8 mouse cellular contexts compared by ENCODE assay signal in genomic region chr7:89980485-89981422, GRCm38 (mm10). TPM values are rescaled to one million over a fixed set of nuclear protein-coding genes. Genes with fewer than 3 reads are reported as not detected.
A peak's percentile ranks its signal among the peaks of the same experiment; 100 is the strongest.
DNase-seq lines count a peak whose midpoint lies in the region; ATAC-seq and TF ChIP-seq lines count a peak whose summit lies in the region.

Gene Eed (minus strand): TSS chr7:89980983.

- peak within 1 kb of the TSS; percentile 95 for H3K9ac ChIP-seq in ES-Bruce4 (ENCODE audit: low read depth, poor library complexity, severe bottlenecking)
- peak within 1 kb of the TSS; percentile 87 for H3K9ac ChIP-seq in forebrain, embryonic 14.5 days (ENCODE audit: low read length)
- H3K9ac ChIP-seq in neural tube, embryonic 15.5 days (replicated peaks): peak within 1 kb of the TSS; percentile 87

- peak within 1 kb of the TSS; percentile 86 for H3K4me3 ChIP-seq in ES-Bruce4 (ENCODE audit: low read depth, low read length)
- peak within 1 kb of the TSS; percentile 70 for H3K4me3 ChIP-seq in forebrain, embryonic 14.5 days (ENCODE audit: low read depth, low read length)
- H3K4me3 ChIP-seq in neural tube, embryonic 15.5 days (replicated peaks): peak within 1 kb of the TSS; percentile 67

- peak; percentile 63 for TF ChIP-seq POLR2A in ES-Bruce4 (IDR thresholded peaks at IDR 0.05; ENCODE audit: insufficient read depth, low read length)

- peak; percentile 85 for ATAC-seq in cerebellum, adult (ENCODE audit: insufficient number of reproducible peaks, low FRiP score, low TSS enrichment)
- peak; percentile 91 for ATAC-seq in forebrain, embryonic 14.5 days
- ATAC-seq in neural tube, embryonic 15.5 days (ENCODE audit: low FRiP score): peak; percentile 95

- under 1% methylated on average over 81 of the region's 87 CpGs for WGBS in forebrain, embryonic 14.5 days
- under 1% methylated on average over 80 of the region's 87 CpGs for WGBS in neural tube, embryonic 15.5 days

- peak; percentile 97 for DNase-seq in forebrain, embryonic 14.5 days (ENCODE audit: low spot score)
- peak; percentile 96 for DNase-seq in heart, postnatal 14 days
- peak; percentile 93 for DNase-seq in layer of hippocampus, adult 11-12 months (ENCODE audit: low spot score)
- DNase-seq in lung, adult 18-20 months: peak; percentile 94 to 95
- DNase-seq in testis, postnatal 14 days (ENCODE audit: low spot score): peak; percentile 96

- no peak for TF ChIP-seq CTCF in ES-Bruce4 (IDR thresholded peaks at IDR 0.05; ENCODE audit: low read depth, low read length)

- H3K4me1 ChIP-seq in ES-Bruce4 (ENCODE audit: control insufficient read depth, insufficient read depth, low read length): no peaks in the 10 kb centered on the region
- peaks cover 12% of the 10 kb centered on the region for H3K4me1 ChIP-seq in forebrain, embryonic 14.5 days (ENCODE audit: control insufficient read depth, insufficient read depth, low read length)
- peaks cover 20% of the 10 kb centered on the region for H3K4me1 ChIP-seq in neural tube, embryonic 15.5 days

- TF ChIP-seq EP300 in ES-Bruce4 (IDR thresholded peaks at IDR 0.05; ENCODE audit: insufficient read depth, low read depth, low read length): no peak

- H3K9me3 ChIP-seq in ES-Bruce4 (replicated peaks; ENCODE audit: control insufficient read depth, insufficient read depth, low read length, poor library complexity, severe bottlenecking): no peaks in the 10 kb centered on the region
- no peaks in the 10 kb centered on the region for H3K9me3 ChIP-seq in forebrain, embryonic 14.5 days (replicated peaks; ENCODE audit: control insufficient read depth, low read length)
- no peaks in the 10 kb centered on the region for H3K9me3 ChIP-seq in neural tube, embryonic 15.5 days (replicated peaks)

- H3K4me2 ChIP-seq in forebrain, embryonic 14.5 days (ENCODE audit: low read length): peak within 1 kb of the TSS; percentile 84
- H3K4me2 ChIP-seq in neural tube, embryonic 15.5 days: peak within 1 kb of the TSS; percentile 87

- H3K27ac ChIP-seq in ES-Bruce4 (ENCODE audit: insufficient read depth, low read length): peak within 1 kb of the TSS; percentile 93
- H3K27ac ChIP-seq in forebrain, embryonic 14.5 days (ENCODE audit: low read depth, low read length): peak within 1 kb of the TSS; percentile 99
- H3K27ac ChIP-seq in neural tube, embryonic 15.5 days (replicated peaks): peak within 1 kb of the TSS; percentile 99

- peaks cover 20% of the 10 kb centered on the region for H3K36me3 ChIP-seq in ES-Bruce4 (ENCODE audit: control insufficient read depth, insufficient read depth, low read length, poor library complexity, severe bottlenecking)
- peaks cover 6% of the 10 kb centered on the region for H3K36me3 ChIP-seq in forebrain, embryonic 14.5 days (ENCODE audit: control insufficient read depth, insufficient read depth, low read length)
- H3K36me3 ChIP-seq in neural tube, embryonic 15.5 days: peaks cover 5% of the 10 kb centered on the region

- no peaks in the 10 kb centered on the region for H3K27me3 ChIP-seq in ES-Bruce4 (ENCODE audit: control insufficient read depth, insufficient read depth, low read length, poor library complexity, severe bottlenecking)
- H3K27me3 ChIP-seq in forebrain, embryonic 14.5 days (replicated peaks; ENCODE audit: control insufficient read depth, insufficient read depth, low read length): no peaks in the 10 kb centered on the region
- no peaks in the 10 kb centered on the region for H3K27me3 ChIP-seq in neural tube, embryonic 15.5 days (replicated peaks)

- intact Hi-C loops in heart, postnatal 14 days (cut with DNase I): loop anchor here (2.0 kb wide), 1 partner anchor 40 kb away; the partner anchor contains the start of gene Hikeshi

RNA-seq across cellular contexts. Expression of gene Eed, which starts in this region (rescaled TPM):
- polyA plus RNA-seq in ES-Bruce4 (2011; ENCODE audit: insufficient read depth, insufficient read length, low read depth, missing spikeins): 293 and 327 TPM in 2 replicates
- polyA plus RNA-seq in forebrain, embryonic 14.5 days (2014; fragmentation: Nextera tagmentation; extraction: Ambion mirVana): 41.2 and 43.5 TPM in 2 replicates
- total RNA-seq in heart, postnatal 14 days (2021): 10 to 100 TPM; 27.1 to 31.3 TPM
- polyA plus RNA-seq in neural tube, embryonic 15.5 days (2015; fragmentation: Nextera tagmentation; extraction: Ambion mirVana): 27.5 and 37.3 TPM in 2 replicates

Comparison
In these comparisons a context has a peak if more than half of its experiments do, and no peak if none do; other contexts are left out.
1. Peak in every context shown above with its lines: DNase-seq, ATAC-seq, H3K4me3 ChIP-seq and H3K27ac ChIP-seq.